26 mouse cellular contexts compared by ENCODE assay signal in genomic region chr19:37506066-37506465, GRCm38 (mm10). TPM values are rescaled to one million over a fixed set of nuclear protein-coding genes. Genes with fewer than 3 reads are reported as not detected.
DNase-seq lines count a peak whose midpoint lies in the region; ATAC-seq and TF ChIP-seq lines count a peak whose summit lies in the region.
"Had no signal": no experiment of that assay in that cellular context is flagged by ENCODE, and none has a peak within 500 bp of the region (broad histone marks: within the 10 kb centered on the region; RNA-seq: fewer than 3 reads in every experiment).

No protein-coding gene starts in this region.

- 77% methylated on average over 7 of the region's 7 CpGs for WGBS in embryonic facial prominence, embryonic 12.5 days
- 79% methylated on average over 7 of the region's 7 CpGs for WGBS in embryonic facial prominence, embryonic 10.5 days
- WGBS in kidney, adult 2 months: 61% methylated on average over 7 of the region's 7 CpGs
- 70% methylated on average over 7 of the region's 7 CpGs for WGBS in kidney, embryonic 14.5 days
- 52% methylated on average over 7 of the region's 7 CpGs for WGBS in lung, embryonic 14.5 days
- WGBS in midbrain, embryonic 14.5 days: 79% methylated on average over 7 of the region's 7 CpGs

- H3K4me2 ChIP-seq in embryonic facial prominence, embryonic 12.5 days (replicated peaks): no peak overlapping the region
- H3K4me2 ChIP-seq in kidney, embryonic 14.5 days (replicated peaks; ENCODE audit: low read depth, low read length): no peak overlapping the region
- H3K4me2 ChIP-seq in lung, embryonic 14.5 days: no peak overlapping the region
- no peak overlapping the region for H3K4me2 ChIP-seq in midbrain, embryonic 14.5 days (ENCODE audit: low read length)
- H3K4me2 ChIP-seq: embryonic facial prominence, embryonic 15.5 days; heart, embryonic 15.5 days; intestine, embryonic 15.5 days; liver, embryonic 11.5 days; midbrain, embryonic 15.5 days; neural tube, embryonic 12.5 days had no signal

- no peak for DNase-seq in embryonic facial prominence, embryonic 10.5 days (ENCODE audit: low spot score)
- peak; percentile 27 for DNase-seq in kidney, adult 2 months
- DNase-seq in lung, embryonic 14.5 days: peak; percentile 65
- DNase-seq in lung, postnatal 36 days: no peak
- no peak for DNase-seq in midbrain, embryonic 14.5 days
- DNase-seq: cerebellum, adult 2 months; cerebellum, postnatal 36 days; embryo, embryonic 11 days; liver, postnatal 0 days; lung, postnatal 14 days; right cerebral cortex, postnatal 14 days; spleen, adult 18-20 months had no signal

- no peak overlapping the region for H3K9ac ChIP-seq in embryonic facial prominence, embryonic 12.5 days
- H3K9ac ChIP-seq in kidney, embryonic 14.5 days (ENCODE audit: low read depth, low read length): no peak overlapping the region
- no peak overlapping the region for H3K9ac ChIP-seq in lung, embryonic 14.5 days
- no peak overlapping the region for H3K9ac ChIP-seq in midbrain, embryonic 14.5 days (replicated peaks; ENCODE audit: low read length)
- H3K9ac ChIP-seq: embryonic facial prominence, embryonic 15.5 days; heart, embryonic 15.5 days; intestine, embryonic 15.5 days; liver, postnatal 0 days; midbrain, embryonic 15.5 days; neural tube, embryonic 12.5 days had no signal

- H3K4me3 ChIP-seq in embryonic facial prominence, embryonic 12.5 days: no peak overlapping the region
- no peak overlapping the region for H3K4me3 ChIP-seq in embryonic facial prominence, embryonic 10.5 days
- H3K4me3 ChIP-seq in kidney, adult 2 months (ENCODE audit: insufficient read depth, low read depth, low read length): no peak overlapping the region
- H3K4me3 ChIP-seq in kidney, embryonic 14.5 days (ENCODE audit: low read length): no peak overlapping the region
- no peak overlapping the region for H3K4me3 ChIP-seq in lung, embryonic 14.5 days (ENCODE audit: low read depth, low read length)
- H3K4me3 ChIP-seq in midbrain, embryonic 14.5 days (replicated peaks; ENCODE audit: low read depth, low read length): no peak overlapping the region
- H3K4me3 ChIP-seq: embryonic facial prominence, embryonic 15.5 days; heart, embryonic 15.5 days; hindbrain, embryonic 10.5 days; intestine, embryonic 15.5 days; layer of hippocampus, adult 2 months; megakaryocyte, embryonic 14.5 days; midbrain, embryonic 15.5 days; neural tube, embryonic 12.5 days had no signal

- H3K4me1 ChIP-seq in embryonic facial prominence, embryonic 12.5 days: no peaks in the 10 kb centered on the region
- peaks cover 3% of the 10 kb centered on the region; the same call in 1 of the 2 replicates for H3K4me1 ChIP-seq in embryonic facial prominence, embryonic 10.5 days
- no peaks in the 10 kb centered on the region for H3K4me1 ChIP-seq in kidney, adult 2 months (ENCODE audit: control insufficient read depth, insufficient read depth, low read length)
- H3K4me1 ChIP-seq in kidney, embryonic 14.5 days (ENCODE audit: control insufficient read depth, insufficient read depth, low read length): no peaks in the 10 kb centered on the region
- no peaks in the 10 kb centered on the region for H3K4me1 ChIP-seq in lung, embryonic 14.5 days (ENCODE audit: insufficient read depth)
- H3K4me1 ChIP-seq in midbrain, embryonic 14.5 days (ENCODE audit: control insufficient read depth, insufficient read depth, low read length): no peaks in the 10 kb centered on the region
- H3K4me1 ChIP-seq: embryonic facial prominence, embryonic 15.5 days; hindbrain, embryonic 10.5 days; intestine, embryonic 15.5 days; midbrain, embryonic 15.5 days; neural tube, embryonic 12.5 days had no signal

- 0 out of 2 replicates have a peak, but pooled peaks have one; percentile 35 for ATAC-seq in embryonic facial prominence, embryonic 12.5 days (ENCODE audit: insufficient number of reproducible peaks, insufficient read depth, low FRiP score, low TSS enrichment)
- no peak for ATAC-seq in kidney, embryonic 14.5 days (ENCODE audit: low FRiP score, low TSS enrichment)
- no peak for ATAC-seq in lung, embryonic 14.5 days (ENCODE audit: insufficient read depth)
- ATAC-seq in midbrain, embryonic 14.5 days (ENCODE audit: low FRiP score, low TSS enrichment): no peak
- ATAC-seq in megakaryocyte-erythroid progenitor cell, adult 5-6 weeks (replicated peaks; ENCODE audit: low FRiP score, low TSS enrichment, poor library complexity, severe bottlenecking): no peak
- ATAC-seq: forebrain, embryonic 14.5 days; hindbrain, embryonic 16.5 days; intestine, embryonic 15.5 days; liver, postnatal 0 days; midbrain, embryonic 15.5 days had no signal

- H3K36me3 ChIP-seq in embryonic facial prominence, embryonic 12.5 days: no peaks in the 10 kb centered on the region
- no peaks in the 10 kb centered on the region for H3K36me3 ChIP-seq in embryonic facial prominence, embryonic 10.5 days (replicated peaks)
- no peaks in the 10 kb centered on the region for H3K36me3 ChIP-seq in kidney, adult 2 months (ENCODE audit: control insufficient read depth, insufficient read depth, low read length)
- H3K36me3 ChIP-seq in kidney, embryonic 14.5 days (ENCODE audit: control insufficient read depth, insufficient read depth, low read length): no peaks in the 10 kb centered on the region
- no peaks in the 10 kb centered on the region for H3K36me3 ChIP-seq in lung, embryonic 14.5 days (ENCODE audit: insufficient read depth)
- no peaks in the 10 kb centered on the region for H3K36me3 ChIP-seq in midbrain, embryonic 14.5 days (ENCODE audit: control insufficient read depth, insufficient read depth, low read length)
- H3K36me3 ChIP-seq: embryonic facial prominence, embryonic 15.5 days; heart, embryonic 15.5 days; hindbrain, embryonic 10.5 days; intestine, embryonic 15.5 days; midbrain, embryonic 15.5 days; neural tube, embryonic 12.5 days had no signal

- H3K9me3 ChIP-seq in embryonic facial prominence, embryonic 12.5 days: no peaks in the 10 kb centered on the region
- H3K9me3 ChIP-seq in embryonic facial prominence, embryonic 10.5 days: no peaks in the 10 kb centered on the region
- no peaks in the 10 kb centered on the region for H3K9me3 ChIP-seq in kidney, embryonic 14.5 days (ENCODE audit: control insufficient read depth, low read length)
- no peaks in the 10 kb centered on the region for H3K9me3 ChIP-seq in lung, embryonic 14.5 days (ENCODE audit: low read depth, low read length)
- H3K9me3 ChIP-seq in midbrain, embryonic 14.5 days (ENCODE audit: control insufficient read depth, low read length): no peaks in the 10 kb centered on the region
- H3K9me3 ChIP-seq: embryonic facial prominence, embryonic 15.5 days; heart, embryonic 15.5 days; hindbrain, embryonic 10.5 days; intestine, embryonic 15.5 days; megakaryocyte, embryonic 14.5 days; midbrain, embryonic 15.5 days; neural tube, embryonic 12.5 days had no signal

- H3K27me3 ChIP-seq in embryonic facial prominence, embryonic 12.5 days: no peaks in the 10 kb centered on the region
- no peaks in the 10 kb centered on the region for H3K27me3 ChIP-seq in embryonic facial prominence, embryonic 10.5 days (replicated peaks; ENCODE audit: low read depth, poor library complexity, severe bottlenecking)
- H3K27me3 ChIP-seq in kidney, adult 2 months (replicated peaks; ENCODE audit: control insufficient read depth, insufficient read depth, low read length): no peaks in the 10 kb centered on the region
- H3K27me3 ChIP-seq in kidney, embryonic 14.5 days (ENCODE audit: control insufficient read depth, insufficient read depth, low read length): no peaks in the 10 kb centered on the region
- H3K27me3 ChIP-seq in lung, embryonic 14.5 days (ENCODE audit: insufficient read depth, low read length): no peaks in the 10 kb centered on the region
- H3K27me3 ChIP-seq in midbrain, embryonic 14.5 days (ENCODE audit: control insufficient read depth, insufficient read depth, low read length): no peaks in the 10 kb centered on the region
- H3K27me3 ChIP-seq: embryonic facial prominence, embryonic 15.5 days; heart, embryonic 15.5 days; intestine, embryonic 15.5 days; midbrain, embryonic 15.5 days; neural tube, embryonic 12.5 days had no signal

- no peak for TF ChIP-seq POLR2A in kidney, adult 2 months (IDR thresholded peaks at IDR 0.05; ENCODE audit: low read depth, low read length)

- H3K27ac ChIP-seq in embryonic facial prominence, embryonic 12.5 days: no peak overlapping the region
- H3K27ac ChIP-seq in embryonic facial prominence, embryonic 10.5 days (replicated peaks): no peak overlapping the region
- H3K27ac ChIP-seq in kidney, adult 2 months (ENCODE audit: insufficient read depth, low read depth, low read length): no peak overlapping the region
- no peak overlapping the region for H3K27ac ChIP-seq in kidney, embryonic 14.5 days (ENCODE audit: low read depth, low read length)
- H3K27ac ChIP-seq in lung, embryonic 14.5 days (ENCODE audit: low read depth): no peak overlapping the region
- H3K27ac ChIP-seq in midbrain, embryonic 14.5 days (replicated peaks; ENCODE audit: low read depth, low read length): no peak overlapping the region
- H3K27ac ChIP-seq: embryonic facial prominence, embryonic 15.5 days; heart, embryonic 15.5 days; hindbrain, embryonic 10.5 days; intestine, embryonic 15.5 days; layer of hippocampus, adult 2 months; midbrain, embryonic 15.5 days; neural tube, embryonic 12.5 days had no signal

- no peak for TF ChIP-seq CTCF in kidney, adult 2 months (conservative IDR thresholded peaks at IDR 0.05; ENCODE audit: insufficient read depth, insufficient read length, low read depth, low read length)
- TF ChIP-seq CTCF in lung, embryonic 14.5 days (IDR thresholded peaks at IDR 0.05; ENCODE audit: low read depth): no peak

RNA-seq across cellular contexts. Expression of gene Exoc6, which starts 44.2 kb away (rescaled TPM):
- polyA plus RNA-seq in embryonic facial prominence, embryonic 12.5 days (2016; fragmentation: Nextera tagmentation; extraction: Ambion mirVana): 7.4 and 7.7 TPM in 2 replicates
- polyA plus RNA-seq in embryonic facial prominence, embryonic 10.5 days (2016; fragmentation: Nextera tagmentation; extraction: Ambion mirVana): 7.5 and 8.5 TPM in 2 replicates
- 25.2 and 28.8 TPM in 2 replicates for polyA plus RNA-seq in kidney, adult 2 months (2012; rRNA removed)
- polyA plus RNA-seq in kidney, embryonic 14.5 days (2014; fragmentation: Nextera tagmentation; extraction: Ambion mirVana): 14.2 and 26.8 TPM in 2 replicates
- polyA plus RNA-seq in lung, embryonic 14.5 days (2014; fragmentation: Nextera tagmentation; extraction: Ambion mirVana): 11.6 and 13.2 TPM in 2 replicates
- polyA plus RNA-seq in midbrain, embryonic 14.5 days (2014; fragmentation: Nextera tagmentation; extraction: Ambion mirVana): 19.3 and 21.4 TPM in 2 replicates
- 46.9 and 49.2 TPM in 2 replicates for total RNA-seq in megakaryocyte-erythroid progenitor cell, adult 5-6 weeks (2014; fragmentation: Nextera tagmentation)
- total RNA-seq in megakaryocyte-erythroid progenitor cell, adult 5-6 weeks (2017): 104 and 109 TPM in 2 replicates

Comparison
In these comparisons a context has a peak if more than half of its experiments do, and no peak if none do; other contexts are left out.
1. DNase-seq: peak in kidney, adult 2 months (single experiment) and lung, embryonic 14.5 days (single experiment); none in embryonic facial prominence, embryonic 10.5 days (single experiment), lung, postnatal 36 days (single experiment) and midbrain, embryonic 14.5 days (single experiment).